14 mouse cellular contexts compared by ENCODE assay signal in the genomic region with DNA sequence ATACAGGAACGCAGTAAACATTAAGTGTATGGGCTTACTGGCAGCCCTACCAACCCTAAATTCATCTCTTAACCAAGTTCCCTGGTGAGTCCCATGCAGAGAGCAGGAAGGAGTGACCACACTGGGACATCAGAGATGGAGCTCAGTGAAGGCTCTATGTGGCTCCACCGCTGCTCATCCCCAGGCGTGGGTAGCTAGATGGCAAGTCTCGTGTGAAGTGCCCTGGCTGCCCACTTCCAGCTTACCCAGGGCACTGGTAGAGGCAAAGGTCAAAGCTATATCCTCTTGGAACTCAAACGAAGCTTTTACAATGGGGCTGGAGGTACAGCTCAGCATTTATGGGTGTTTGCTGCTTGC.
DNase-seq lines count a peak whose midpoint lies in the region; ATAC-seq lines count a peak whose summit lies in the region.
"Had no signal": no experiment of that assay in that cellular context is flagged by ENCODE, and none has a peak within 500 bp of the region (broad histone marks: within the 10 kb centered on the region; RNA-seq: fewer than 3 reads in every experiment).

No protein-coding gene starts in this region.

- 79% methylated on average over 5 of the region's 5 CpGs for WGBS in midbrain, embryonic 13.5 days
- WGBS in midbrain, embryonic 15.5 days = 82% methylated on average over 5 of the region's 5 CpGs
- WGBS in forebrain, embryonic 11.5 days = 75% methylated on average over 5 of the region's 5 CpGs
- 75% methylated on average over 5 of the region's 5 CpGs for WGBS in forebrain, embryonic 13.5 days
- WGBS in hindbrain, embryonic 14.5 days = 81% methylated on average over 5 of the region's 5 CpGs

- H3K27ac ChIP-seq in midbrain, embryonic 13.5 days = no peak overlapping the region
- no peak overlapping the region for H3K27ac ChIP-seq in midbrain, embryonic 15.5 days
- no peak overlapping the region for H3K27ac ChIP-seq in forebrain, embryonic 11.5 days (ENCODE audit: low read depth, low read length)
- no peak overlapping the region for H3K27ac ChIP-seq in forebrain, embryonic 13.5 days
- no peak overlapping the region for H3K27ac ChIP-seq in hindbrain, embryonic 14.5 days
- H3K27ac ChIP-seq: embryonic facial prominence, embryonic 15.5 days; left cerebral cortex, adult 2 months; liver, embryonic 13.5 days; macrophage; midbrain, embryonic 12.5 days had no signal

- H3K4me3 ChIP-seq in midbrain, embryonic 13.5 days (replicated peaks) = no peak overlapping the region
- no peak overlapping the region for H3K4me3 ChIP-seq in midbrain, embryonic 15.5 days
- H3K4me3 ChIP-seq in forebrain, embryonic 11.5 days (ENCODE audit: low read depth, low read length) = no peak overlapping the region
- H3K4me3 ChIP-seq in forebrain, embryonic 13.5 days = no peak overlapping the region
- H3K4me3 ChIP-seq in hindbrain, embryonic 14.5 days (replicated peaks; ENCODE audit: low read length) = no peak overlapping the region
- H3K4me3 ChIP-seq: embryonic facial prominence, embryonic 15.5 days; heart, embryonic 12.5 days; liver, embryonic 13.5 days; midbrain, embryonic 12.5 days had no signal

- no peak overlapping the region for H3K4me2 ChIP-seq in midbrain, embryonic 13.5 days (replicated peaks)
- no peak overlapping the region for H3K4me2 ChIP-seq in midbrain, embryonic 15.5 days
- H3K4me2 ChIP-seq in forebrain, embryonic 11.5 days (ENCODE audit: low read depth, low read length, severe bottlenecking) = no peak overlapping the region
- H3K4me2 ChIP-seq in forebrain, embryonic 13.5 days = no peak overlapping the region
- no peak overlapping the region for H3K4me2 ChIP-seq in hindbrain, embryonic 14.5 days (replicated peaks)
- H3K4me2 ChIP-seq: embryonic facial prominence, embryonic 15.5 days; heart, embryonic 12.5 days; liver, embryonic 13.5 days; lung, embryonic 14.5 days; midbrain, embryonic 12.5 days had no signal

- H3K36me3 ChIP-seq in midbrain, embryonic 13.5 days = no peaks in the 10 kb centered on the region
- H3K36me3 ChIP-seq in midbrain, embryonic 15.5 days (replicated peaks) = no peaks in the 10 kb centered on the region
- no peaks in the 10 kb centered on the region for H3K36me3 ChIP-seq in forebrain, embryonic 11.5 days (ENCODE audit: control insufficient read depth, insufficient read depth, low read length)
- H3K36me3 ChIP-seq in forebrain, embryonic 13.5 days (ENCODE audit: poor library complexity, severe bottlenecking) = no peaks in the 10 kb centered on the region
- no peaks in the 10 kb centered on the region for H3K36me3 ChIP-seq in hindbrain, embryonic 14.5 days (replicated peaks; ENCODE audit: control insufficient read depth, insufficient read depth)
- H3K36me3 ChIP-seq: embryonic facial prominence, embryonic 15.5 days; heart, embryonic 12.5 days; liver, embryonic 13.5 days; midbrain, embryonic 12.5 days had no signal

- H3K9me3 ChIP-seq in midbrain, embryonic 13.5 days = no peaks in the 10 kb centered on the region
- H3K9me3 ChIP-seq in midbrain, embryonic 15.5 days = no peaks in the 10 kb centered on the region
- H3K9me3 ChIP-seq in forebrain, embryonic 11.5 days (ENCODE audit: control insufficient read depth, low read length) = no peaks in the 10 kb centered on the region
- H3K9me3 ChIP-seq in forebrain, embryonic 13.5 days (replicated peaks) = no peaks in the 10 kb centered on the region
- H3K9me3 ChIP-seq in hindbrain, embryonic 14.5 days (ENCODE audit: control insufficient read depth, low read length) = no peaks in the 10 kb centered on the region
- H3K9me3 ChIP-seq: embryonic facial prominence, embryonic 15.5 days; heart, embryonic 12.5 days; liver, embryonic 13.5 days; midbrain, embryonic 12.5 days had no signal

- no peaks in the 10 kb centered on the region for H3K27me3 ChIP-seq in midbrain, embryonic 13.5 days
- no peaks in the 10 kb centered on the region for H3K27me3 ChIP-seq in midbrain, embryonic 15.5 days (replicated peaks)
- H3K27me3 ChIP-seq in forebrain, embryonic 11.5 days (ENCODE audit: control insufficient read depth, insufficient read depth, low read length) = no peaks in the 10 kb centered on the region
- no peaks in the 10 kb centered on the region for H3K27me3 ChIP-seq in forebrain, embryonic 13.5 days
- H3K27me3 ChIP-seq in hindbrain, embryonic 14.5 days (ENCODE audit: control insufficient read depth, insufficient read depth, low read length) = no peaks in the 10 kb centered on the region
- H3K27me3 ChIP-seq: embryonic facial prominence, embryonic 15.5 days; liver, embryonic 13.5 days; midbrain, embryonic 12.5 days had no signal

- no peak overlapping the region for H3K9ac ChIP-seq in midbrain, embryonic 13.5 days (replicated peaks)
- H3K9ac ChIP-seq in midbrain, embryonic 15.5 days = no peak overlapping the region
- H3K9ac ChIP-seq in forebrain, embryonic 11.5 days (ENCODE audit: low read length) = no peak overlapping the region
- H3K9ac ChIP-seq in forebrain, embryonic 13.5 days = no peak overlapping the region
- H3K9ac ChIP-seq in hindbrain, embryonic 14.5 days = no peak overlapping the region
- H3K9ac ChIP-seq: embryonic facial prominence, embryonic 15.5 days; heart, embryonic 12.5 days; liver, embryonic 13.5 days; lung, embryonic 14.5 days; midbrain, embryonic 12.5 days had no signal

- peaks cover 4% of the 10 kb centered on the region; the same call in 1 of the 2 replicates for H3K4me1 ChIP-seq in midbrain, embryonic 13.5 days (replicated peaks)
- 0 out of 2 replicates have a peak, but pooled peaks cover 3% of the 10 kb centered on the region for H3K4me1 ChIP-seq in midbrain, embryonic 15.5 days
- H3K4me1 ChIP-seq in forebrain, embryonic 11.5 days (replicated peaks; ENCODE audit: control insufficient read depth, insufficient read depth, low read length) = no peaks in the 10 kb centered on the region
- peaks cover 8% of the 10 kb centered on the region for H3K4me1 ChIP-seq in forebrain, embryonic 13.5 days
- no peaks in the 10 kb centered on the region; the same call in 1 of the 2 replicates for H3K4me1 ChIP-seq in hindbrain, embryonic 14.5 days (replicated peaks; ENCODE audit: control insufficient read depth, insufficient read depth, low read length)
- H3K4me1 ChIP-seq: liver, embryonic 13.5 days; midbrain, embryonic 12.5 days had no signal

- ATAC-seq in midbrain, embryonic 13.5 days = peak; percentile 79
- no peak; the same call in 1 of the 2 replicates for ATAC-seq in midbrain, embryonic 15.5 days (replicated peaks)
- ATAC-seq in forebrain, embryonic 11.5 days (replicated peaks; ENCODE audit: low FRiP score) = peak; percentile 25; the same call in 1 of the 2 replicates
- ATAC-seq in forebrain, embryonic 13.5 days = peak; percentile 59
- peak; percentile 51; the same call in 1 of the 2 replicates for ATAC-seq in hindbrain, embryonic 14.5 days (ENCODE audit: low FRiP score)
- no peak for ATAC-seq in granulocyte monocyte progenitor cell, adult 5-6 weeks (replicated peaks; ENCODE audit: poor library complexity, severe bottlenecking)

- DNase-seq in forebrain, embryonic 11.5 days (ENCODE audit: low spot score) = no peak
- DNase-seq in hindbrain, embryonic 14.5 days (ENCODE audit: low spot score) = no peak
- DNase-seq in urinary bladder, postnatal 25 days (ENCODE audit: low spot score) = no peak

Comparison
In these comparisons a context has a peak if more than half of its experiments do, and no peak if none do; other contexts are left out.
1. ATAC-seq: peak in midbrain, embryonic 13.5 days (single experiment), forebrain, embryonic 11.5 days (single experiment), forebrain, embryonic 13.5 days (single experiment) and hindbrain, embryonic 14.5 days (single experiment); none in midbrain, embryonic 15.5 days (single experiment) and granulocyte monocyte progenitor cell, adult 5-6 weeks (single experiment).